Mouse (Mus musculus) monocyte, adult 5-6 weeks (primary cell): ENCODE results near the gene Tysnd1. TPM values are rescaled to one million over a fixed set of nuclear protein-coding genes. Genes with fewer than 3 reads are reported as not detected.

Experiments used
- ATAC-seq: fragments of 153-309, 156-312 bp; replicated peaks from 2 replicates; pipeline ENCODE4 v1.8.0; 2017; ENCODE audit warnings: mild to moderate bottlenecking; ENCODE audit not compliant: low TSS enrichment, insufficient number of reproducible peaks, severe bottlenecking, poor library complexity, low FRiP score
- total RNA-seq: library from RNA; stranded (forward); fragments of 200-1000, 200-491, 200-594 nt; gene quantifications from 3 replicates; pipeline ENCODE4 v1.2.3, GENCODE M21; 2017

Gene Tysnd1
- 6.6 to 14.0 TPM (median 9.7 TPM) in 3 replicates for total RNA-seq

GRCm38 (mm10) chr10:61694870-61695670 lies at the start of gene Tysnd1:
Gene Tysnd1 (plus strand): TSS chr10:61695514.
- ATAC-seq = peak; percentile 95

- ATAC-seq = no peak
Measured at GRCm38 (mm10) chr10:61646557-61646956, 48.8 kb upstream of the Tysnd1 start.

- peak; percentile 83 for ATAC-seq
Measured at GRCm38 (mm10) chr10:61647790-61648736, 47.3 kb upstream of the Tysnd1 start, which contains the start of gene Ppa1. Gene Ppa1 (plus strand): TSS chr10:61648552.

- ATAC-seq = 0 out of 2 replicates have a peak, but pooled peaks have one; percentile 19
Measured at GRCm38 (mm10) chr10:61648737-61649645, 46.3 kb upstream of the Tysnd1 start.

- no peak for ATAC-seq
Measured at GRCm38 (mm10) chr10:61654105-61654504, 41.2 kb upstream of the Tysnd1 start.

- no peak for ATAC-seq
Measured at GRCm38 (mm10) chr10:61654691-61655090, 40.6 kb upstream of the Tysnd1 start.

- no peak for ATAC-seq
Measured at GRCm38 (mm10) chr10:61655188-61655587, 40.1 kb upstream of the Tysnd1 start.

- no peak for ATAC-seq
Measured at GRCm38 (mm10) chr10:61656928-61657882, 38.1 kb upstream of the Tysnd1 start.

- 0 out of 2 replicates have a peak, but pooled peaks have one; percentile 62 for ATAC-seq
Measured at GRCm38 (mm10) chr10:61657985-61658384, 37.3 kb upstream of the Tysnd1 start.

GRCm38 (mm10) chr10:61661887-61662286 lies 33.4 kb upstream of the Tysnd1 start:
- no peak for ATAC-seq

GRCm38 (mm10) chr10:61662391-61662988 lies 32.8 kb upstream of the Tysnd1 start:
- no peak for ATAC-seq

GRCm38 (mm10) chr10:61665111-61665510 lies 30.2 kb upstream of the Tysnd1 start:
- ATAC-seq = no peak

GRCm38 (mm10) chr10:61665651-61666050 lies 29.7 kb upstream of the Tysnd1 start:
- ATAC-seq = no peak

- no peak for ATAC-seq
Measured at GRCm38 (mm10) chr10:61669289-61669688, 26.0 kb upstream of the Tysnd1 start.

GRCm38 (mm10) chr10:61669896-61670295 lies 25.4 kb upstream of the Tysnd1 start:
- no peak for ATAC-seq

GRCm38 (mm10) chr10:61670758-61671157 lies 24.6 kb upstream of the Tysnd1 start:
- no peak; the same call in 1 of the 2 replicates for ATAC-seq

GRCm38 (mm10) chr10:61675935-61676334 lies 19.4 kb upstream of the Tysnd1 start:
- no peak for ATAC-seq
